Mouse (Mus musculus) cortical plate, adult 2 months (tissue): Measurements from ENCODE around the gene Plxdc2.

Source experiments
- CTCF ChIP-seq: fragments of 200-500 bp; IDR thresholded peaks from 2 replicates; pipeline ENCODE4 v1.5.1; 2011; ENCODE audit warnings: mild to moderate bottlenecking, control low read depth, low read length; ENCODE audit not compliant: insufficient read depth; ENCODE audit errors: extremely low read depth
- POLR2A ChIP-seq: fragments of 200-500 bp; IDR thresholded peaks from 2 replicates; pipeline ENCODE4 v1.6.1; 2011; ENCODE audit warnings: mild to moderate bottlenecking, low read length, control low read depth; ENCODE audit not compliant: insufficient read depth; ENCODE audit errors: extremely low read depth

GRCm38 (mm10) chr2:16335194-16335781 lies 20.8 kb upstream of the Plxdc2 start:
- TF ChIP-seq CTCF (no peak), POLR2A (no peak)
